Comparison of ENCODE assay signal across 17 mouse cellular contexts in the genomic region with DNA sequence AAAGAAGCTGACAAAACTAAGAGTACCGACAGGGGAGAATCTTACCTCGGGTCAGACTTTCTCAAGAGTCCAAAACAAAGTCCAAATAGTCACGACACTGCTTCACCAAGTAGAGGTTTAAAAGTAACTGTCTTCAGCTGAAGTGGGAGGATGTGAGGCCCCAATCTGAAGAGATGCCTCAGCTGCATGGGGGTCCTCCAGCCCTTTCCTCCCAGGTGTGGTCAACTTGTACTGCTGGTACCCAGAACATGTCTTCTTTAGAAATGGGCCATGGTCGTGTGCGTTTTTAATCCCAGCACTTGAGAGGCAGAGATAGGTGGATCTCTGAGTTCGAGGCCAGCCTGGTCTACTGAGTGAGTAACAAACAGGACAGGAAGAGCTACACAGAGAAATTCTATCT.
"Had no signal": no experiment of that assay in that cellular context is flagged by ENCODE, and none has a peak within 500 bp of the region (broad histone marks: within the 10 kb centered on the region; RNA-seq: fewer than 3 reads in every experiment).

No protein-coding gene starts in this region.

- H3K36me3 ChIP-seq: lung, embryonic 15.5 days; midbrain, embryonic 12.5 days; midbrain, embryonic 15.5 days; neural tube, embryonic 12.5 days; stomach, embryonic 15.5 days had no signal

- H3K4me2 ChIP-seq: lung, embryonic 15.5 days; midbrain, embryonic 12.5 days; midbrain, embryonic 15.5 days; neural tube, embryonic 12.5 days; stomach, embryonic 15.5 days had no signal

- H3K27me3 ChIP-seq: lung, embryonic 15.5 days; megakaryocyte, embryonic 14.5 days; midbrain, embryonic 12.5 days; midbrain, embryonic 15.5 days; stomach, embryonic 15.5 days had no signal

- DNase-seq: liver, postnatal 0 days; lung, adult 2 months; lung, postnatal 14 days; lung, postnatal 36 days; right cerebral cortex, postnatal 14 days; thymus, adult 2 months; thymus, postnatal 25 days; thymus, postnatal 4 days had no signal

- H3K9me3 ChIP-seq: lung, embryonic 15.5 days; midbrain, embryonic 12.5 days; midbrain, embryonic 15.5 days; neural tube, embryonic 12.5 days; stomach, embryonic 15.5 days had no signal

- H3K9ac ChIP-seq: liver, postnatal 0 days; lung, embryonic 15.5 days; midbrain, embryonic 12.5 days; midbrain, embryonic 15.5 days; neural tube, embryonic 12.5 days; stomach, embryonic 15.5 days had no signal

- ATAC-seq: liver, postnatal 0 days; lung, postnatal 0 days; midbrain, embryonic 15.5 days had no signal

- H3K4me1 ChIP-seq: lung, embryonic 15.5 days; megakaryocyte, embryonic 14.5 days; midbrain, embryonic 12.5 days; midbrain, embryonic 15.5 days; neural tube, embryonic 12.5 days; stomach, embryonic 15.5 days had no signal

- H3K4me3 ChIP-seq: lung, embryonic 15.5 days; megakaryocyte, embryonic 14.5 days; midbrain, embryonic 12.5 days; midbrain, embryonic 15.5 days; neural tube, embryonic 12.5 days; stomach, embryonic 15.5 days had no signal

- H3K27ac ChIP-seq: lung, embryonic 15.5 days; macrophage; midbrain, embryonic 12.5 days; midbrain, embryonic 15.5 days; neural tube, embryonic 12.5 days; stomach, embryonic 15.5 days; stomach, postnatal 0 days had no signal
